Mouse (Mus musculus): ENCODE data around the gene Taar2.

DNA sequence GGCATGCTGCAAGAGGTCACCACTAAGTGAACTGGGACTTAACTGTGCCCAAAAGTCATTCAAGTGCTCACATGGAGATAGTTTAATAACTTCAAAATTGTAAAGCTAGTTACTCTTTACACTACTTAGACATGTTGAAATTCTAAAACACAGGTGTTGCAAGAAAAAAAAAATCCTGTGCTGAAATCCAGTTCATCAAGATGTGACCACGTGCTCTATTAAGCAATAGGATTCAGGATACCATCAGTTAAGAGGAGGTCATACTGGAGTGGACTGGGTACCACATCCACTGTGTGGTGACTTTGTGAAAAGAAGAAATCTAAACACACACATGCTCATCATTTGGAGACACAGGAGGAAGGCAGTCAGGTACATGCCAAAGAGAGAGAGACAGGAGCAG, 45.4 kb upstream of the Taar2 start:
- TF ChIP-seq POLR2A (IDR thresholded peaks at IDR 0.05; ENCODE audit: extremely low read depth, insufficient read depth, low read length) = no peak
- no peak for TF ChIP-seq CTCF (IDR thresholded peaks at IDR 0.05; ENCODE audit: extremely low read depth, insufficient read depth, low read length)

Measured in cortical plate, adult 2 months (tissue).